Mouse (Mus musculus) ZHBTc4 (cell line): Measurements from ENCODE around the gene Tas2r144.

Experiments used
- DNase-seq: peaks from one replicate; pipeline ENCODE4 v3.0.0-alpha.2; 2011; ENCODE audit warnings: low read depth, low spot score

Tas2r144 gene

DNA sequence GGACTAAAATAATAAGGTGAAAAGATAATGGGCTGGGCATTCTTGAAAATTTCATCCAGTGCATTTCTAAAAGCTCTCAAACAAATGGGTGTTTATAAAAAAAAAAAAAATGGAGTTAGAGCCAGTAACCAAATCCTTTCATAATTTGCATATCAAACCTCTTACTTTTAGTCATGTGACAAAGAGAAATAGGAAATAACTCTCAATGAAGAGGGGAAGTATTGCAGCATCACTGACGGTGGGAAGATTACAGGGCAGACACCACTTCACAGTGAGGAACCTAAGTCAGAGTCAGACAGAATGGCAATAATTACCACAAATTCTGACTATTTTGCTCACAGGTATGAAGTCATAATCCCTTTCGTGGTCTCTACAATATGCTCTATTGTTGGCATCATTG is at the start of gene Tas2r144:
Tas2r144 (plus strand) TSS at position 301 of the 400 bp plus-strand sequence.
- no peak for DNase-seq

DNA sequence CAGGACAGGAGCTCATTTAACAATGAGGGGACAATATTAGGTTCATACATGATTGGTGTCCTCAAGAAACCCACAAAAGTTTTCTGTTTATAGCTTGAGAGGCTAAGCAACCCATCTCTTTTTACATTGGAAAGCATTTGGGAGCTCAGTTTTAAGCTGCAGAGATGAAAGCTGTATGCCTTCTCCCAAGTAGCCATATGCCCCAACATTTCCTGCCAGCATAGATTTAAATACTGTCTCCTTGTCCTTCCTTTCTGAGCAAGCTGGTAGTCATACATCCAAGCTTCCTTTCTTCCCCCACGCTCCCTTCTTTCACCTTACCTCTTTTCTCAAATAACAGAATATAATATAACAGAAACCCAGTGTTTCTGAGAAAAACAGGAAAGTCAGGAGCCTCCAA is 32.7 kb upstream of the Tas2r144 start:
- DNase-seq = no peak

DNA sequence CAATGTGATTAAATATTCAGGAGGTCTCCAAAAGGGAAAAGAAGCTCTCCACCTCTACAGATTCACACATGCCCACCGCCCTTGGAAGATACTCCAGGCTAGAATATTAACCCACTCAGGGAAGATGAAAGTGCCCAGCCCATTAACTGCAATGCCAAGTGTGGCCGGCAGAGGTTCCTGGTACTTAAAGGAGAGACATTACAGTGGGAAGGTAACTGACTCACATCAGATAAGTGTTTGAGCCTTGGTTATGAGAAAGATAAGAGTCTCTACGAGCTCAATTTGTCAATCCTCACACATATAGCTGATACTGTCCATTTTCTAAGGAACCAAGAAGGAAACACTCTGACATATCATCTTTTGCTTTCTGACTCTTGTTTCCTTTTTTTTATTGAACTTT is 28.9 kb upstream of the Tas2r144 start:
- peak; percentile 33 for DNase-seq

DNA sequence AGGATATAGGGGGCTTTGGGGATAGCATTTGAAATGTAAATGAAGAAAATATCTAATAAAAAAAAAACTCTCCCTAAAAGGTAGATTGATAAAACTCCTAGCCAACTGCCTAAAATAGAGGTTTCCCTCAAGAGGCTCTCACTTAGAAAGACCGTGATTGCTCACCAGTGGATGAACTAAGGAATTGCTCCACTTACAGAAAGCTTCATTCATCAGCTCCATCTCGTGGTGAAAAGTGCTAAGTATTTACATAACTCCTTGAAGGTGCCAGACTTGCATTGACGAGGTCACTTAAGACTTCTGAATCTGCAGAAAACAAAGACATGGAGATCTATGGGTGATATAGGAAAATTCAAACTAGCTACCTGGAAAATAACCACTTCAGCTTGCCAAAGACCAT is 17.4 kb upstream of the Tas2r144 start:
- DNase-seq = peak; percentile 9

DNA sequence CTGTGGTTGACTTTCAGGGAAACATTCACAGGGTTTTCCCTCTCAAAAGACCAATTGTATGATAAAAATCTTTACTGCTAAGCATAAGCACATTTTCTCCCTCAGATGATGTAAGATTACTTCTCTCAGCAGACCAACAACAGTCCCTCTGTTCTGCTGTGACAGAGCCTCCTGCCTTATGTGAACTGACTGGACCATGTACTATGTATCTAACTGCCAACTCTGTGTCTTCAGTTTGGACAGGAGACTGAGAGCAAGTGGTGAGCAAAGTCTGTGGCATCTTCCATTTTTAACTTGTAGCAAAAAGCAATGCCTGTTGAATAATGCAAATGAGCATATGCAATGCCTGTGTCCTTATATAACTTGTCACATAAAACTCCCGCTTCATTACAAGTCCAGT is 15.6 kb upstream of the Tas2r144 start:
- no peak for DNase-seq

DNA sequence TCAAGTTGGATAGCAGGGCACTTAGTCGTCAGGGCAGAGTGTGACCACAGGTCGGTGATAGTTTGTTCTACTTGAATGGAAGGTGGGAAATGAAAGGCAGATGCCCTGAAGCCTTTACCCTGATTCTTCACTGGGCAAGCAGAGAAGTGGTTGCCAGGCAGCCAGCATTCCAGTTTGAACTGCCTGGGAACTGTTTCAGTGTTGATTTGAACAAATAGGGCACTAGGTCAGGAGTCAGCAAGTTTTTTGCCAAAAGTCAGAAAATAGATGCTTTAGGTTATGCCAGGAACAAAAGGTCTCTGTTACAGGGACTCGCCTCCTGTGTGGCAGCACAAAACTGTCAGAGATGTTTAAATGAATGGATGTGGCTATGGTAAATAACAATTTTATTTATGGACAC is 7.2 kb downstream of the Tas2r144 start:
- no peak for DNase-seq

DNA sequence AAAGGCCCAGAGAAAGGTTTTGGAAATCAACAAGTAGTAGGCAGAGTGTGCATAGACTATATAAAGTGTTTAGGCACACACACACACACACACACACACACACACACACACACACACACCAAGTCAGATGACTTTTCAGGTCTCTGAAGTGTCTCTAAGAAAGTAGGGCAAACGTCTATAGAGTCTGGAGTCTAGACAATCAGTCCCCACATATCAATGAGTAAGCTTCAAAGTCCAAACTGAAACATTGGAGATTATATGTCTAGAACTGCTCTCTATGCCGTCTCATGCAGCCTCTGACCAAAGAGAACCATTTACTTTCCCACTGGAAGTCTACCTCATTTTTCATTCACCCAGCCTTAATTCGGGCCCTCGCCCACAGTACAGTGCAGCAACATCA is 9.9 kb downstream of the Tas2r144 start:
- no peak for DNase-seq

DNA sequence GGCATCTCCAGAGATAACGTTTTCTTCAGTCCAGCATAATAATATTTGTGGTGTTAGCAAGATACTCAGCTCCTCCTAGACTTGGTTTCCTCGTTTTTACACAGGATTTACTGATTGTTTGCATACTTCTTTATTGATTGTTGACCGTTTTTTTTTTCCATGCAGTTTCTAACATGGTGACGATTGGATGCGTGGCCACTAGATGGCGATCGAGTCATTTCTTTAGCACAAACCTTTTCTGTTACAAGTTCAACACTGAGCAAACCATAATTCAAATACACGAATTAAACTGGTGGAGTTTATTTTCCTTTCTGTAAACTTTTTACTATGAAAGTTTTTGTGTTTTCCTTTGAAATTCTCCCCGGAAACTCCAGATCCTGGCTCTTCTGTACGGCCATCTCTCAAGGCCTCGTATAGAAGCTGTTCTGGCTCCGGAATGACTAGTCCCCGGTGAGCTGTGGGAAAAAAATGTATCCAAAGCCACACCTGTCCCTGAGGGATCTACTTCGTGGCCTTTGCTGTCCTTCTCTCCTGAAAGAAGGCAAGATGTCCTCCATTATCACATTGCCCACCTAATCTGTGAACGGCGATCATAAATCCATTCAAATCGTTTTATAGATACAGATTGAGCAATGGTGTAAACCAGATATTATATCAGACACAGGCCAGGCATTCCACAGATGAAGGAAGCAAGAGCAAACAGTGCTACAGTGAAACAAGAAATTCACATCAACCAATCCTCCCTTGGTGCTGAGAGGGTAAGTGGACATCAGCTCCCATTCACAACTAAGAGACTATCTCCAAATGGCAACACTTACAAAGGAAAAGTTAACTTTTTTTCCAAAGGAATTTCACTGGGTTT is 12.3 kb downstream of the Tas2r144 start:
- peak; percentile 68 for DNase-seq

DNA sequence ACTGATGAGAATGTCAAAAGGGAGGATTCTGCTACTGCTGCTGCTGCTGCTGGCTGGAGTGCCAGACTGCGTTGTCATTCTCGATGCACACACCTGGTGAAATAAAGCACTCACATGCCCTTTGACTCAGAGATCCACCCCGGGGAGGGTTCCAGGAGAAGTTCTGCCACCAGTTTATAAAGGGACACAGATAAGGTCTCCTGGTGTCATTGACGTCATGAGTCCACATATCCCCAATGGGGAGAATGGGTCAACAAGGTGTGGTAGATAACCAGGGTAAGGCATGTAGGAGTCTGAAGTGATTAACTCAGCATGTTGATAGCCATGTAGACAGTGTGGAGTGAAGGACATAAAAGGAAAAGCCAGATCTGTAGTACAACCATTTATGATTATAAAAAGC is 14.5 kb downstream of the Tas2r144 start:
- DNase-seq = no peak

DNA sequence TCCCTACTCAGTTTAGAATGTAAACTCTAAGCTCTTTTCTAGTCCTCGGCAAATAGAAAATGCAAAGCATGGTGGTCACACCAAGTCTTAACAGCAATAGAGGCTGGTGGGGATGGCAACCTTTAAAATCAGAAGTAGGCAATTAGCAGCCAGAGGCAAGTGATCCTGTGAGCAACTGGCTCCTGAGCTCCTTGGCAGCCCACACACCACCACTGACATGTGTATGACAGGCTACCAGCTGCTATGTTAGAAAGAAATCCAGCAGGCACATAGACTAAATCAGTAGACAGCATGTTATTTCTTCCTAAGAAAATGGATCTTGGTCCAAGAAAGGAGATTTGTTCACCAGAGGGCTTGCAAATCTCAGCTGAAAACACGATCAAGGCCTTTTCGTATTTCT is 16.1 kb downstream of the Tas2r144 start:
- DNase-seq = no peak

DNA sequence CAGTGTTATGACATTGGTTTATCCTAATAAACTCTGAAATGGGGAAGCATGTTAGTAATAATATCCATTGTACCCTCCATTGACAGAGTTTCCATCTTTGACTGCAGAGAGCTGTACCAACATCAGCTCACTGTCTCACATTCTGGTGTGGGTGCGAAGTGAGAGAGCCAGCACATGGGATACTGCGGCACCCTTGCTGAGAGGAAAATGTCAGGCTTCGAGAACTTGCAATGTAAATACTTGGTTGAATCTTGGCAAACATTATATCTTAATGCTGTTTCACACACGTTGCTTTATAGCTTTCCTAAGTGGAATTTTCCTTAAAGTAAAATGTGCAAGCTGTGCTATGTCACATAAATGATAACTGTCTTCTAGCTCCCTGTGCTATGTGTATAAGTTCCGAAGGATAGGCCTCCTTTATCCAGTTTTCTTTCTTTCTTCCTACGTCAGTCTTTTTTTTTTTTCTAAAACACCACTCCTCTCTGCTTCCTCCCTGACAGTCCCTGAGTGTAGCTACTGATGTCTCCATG is 22.2 kb downstream of the Tas2r144 start:
- DNase-seq = no peak

DNA sequence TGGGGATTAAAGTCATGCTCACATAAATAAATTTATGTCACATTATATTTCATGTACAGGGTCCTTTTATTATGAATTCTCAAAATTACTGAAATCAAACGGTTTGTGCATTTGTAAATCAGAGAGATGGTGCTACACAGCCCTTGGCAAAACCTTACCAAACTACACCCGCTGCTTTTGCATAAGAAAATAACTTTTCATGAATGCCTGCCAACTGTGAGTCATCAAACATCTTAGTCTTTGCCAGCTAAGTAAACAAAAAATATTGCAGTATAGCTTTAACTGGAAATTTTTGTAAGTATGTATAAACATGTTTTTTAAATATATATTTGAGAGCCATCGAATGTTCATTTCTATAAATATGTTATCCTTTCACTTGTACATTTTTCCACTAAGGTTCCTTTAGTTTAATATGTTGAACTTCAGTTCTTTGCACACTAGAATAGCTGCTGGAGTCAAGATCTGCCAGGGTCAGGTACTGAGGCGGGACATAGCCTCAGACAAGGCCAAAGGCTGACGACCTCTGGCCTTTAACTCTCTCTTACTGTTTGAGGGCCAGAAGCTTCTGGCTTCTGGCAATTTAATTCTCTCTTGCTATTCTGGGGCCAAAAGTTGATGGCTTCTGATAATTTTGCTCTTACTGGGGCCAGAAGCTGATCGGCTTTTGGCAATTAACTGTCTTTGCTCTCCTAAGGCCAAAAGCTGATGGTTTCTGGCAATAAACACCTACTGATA is 26.4 kb downstream of the Tas2r144 start:
- no peak for DNase-seq

DNA sequence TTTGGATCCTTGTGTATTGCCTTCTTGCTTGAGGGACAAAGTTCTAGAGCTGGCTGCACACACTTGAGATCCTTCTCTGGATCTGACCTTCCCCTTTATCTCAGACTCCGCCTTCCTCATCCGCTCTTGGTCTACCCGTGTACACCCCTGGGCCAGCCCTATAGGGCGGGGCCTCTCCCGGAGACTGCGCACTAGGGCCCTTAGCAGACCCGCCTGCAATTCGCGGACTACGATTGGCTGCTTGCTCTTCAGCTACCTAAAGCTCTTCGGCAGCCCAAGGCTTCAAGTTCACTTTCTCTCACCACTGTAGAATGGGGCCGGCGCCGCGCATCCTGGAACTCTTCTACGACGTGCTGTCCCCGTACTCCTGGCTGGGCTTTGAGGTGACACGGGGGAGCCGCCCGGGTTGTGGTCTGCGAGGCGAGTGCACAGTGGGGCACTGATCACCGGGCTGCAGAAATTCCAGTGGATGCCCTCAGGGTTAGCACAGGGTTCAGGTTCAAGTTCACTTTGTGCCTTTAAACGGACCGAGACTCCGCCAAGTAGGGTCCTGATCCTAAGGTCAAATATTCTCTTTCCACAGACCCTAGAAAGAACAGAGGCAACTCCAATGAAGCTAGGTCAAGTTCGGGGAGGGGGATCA is 30.7 kb downstream of the Tas2r144 start, which contains the start of gene Gstk1:
Gstk1 (plus strand) TSS at position 225 of the 643 bp plus-strand sequence.
- DNase-seq = peak; percentile 94

DNA sequence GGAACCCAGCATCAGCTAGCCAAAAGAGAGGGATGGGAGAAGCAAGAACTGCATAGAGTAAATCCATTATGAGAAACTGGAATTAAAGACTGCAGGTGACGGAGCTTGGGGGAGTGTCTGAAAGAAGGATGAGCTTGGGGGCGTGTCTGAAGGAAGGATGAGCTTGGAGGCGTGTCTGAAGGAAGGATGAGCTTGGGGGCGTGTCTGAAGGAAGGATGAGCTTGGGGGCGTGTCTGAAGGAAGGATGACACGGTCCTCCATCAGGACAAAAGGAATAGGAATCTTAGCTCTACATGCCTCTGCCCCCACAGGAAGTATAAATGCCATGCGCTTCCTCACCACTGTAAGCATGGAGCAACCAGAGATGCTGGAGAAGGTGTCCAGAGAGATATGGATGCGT is 32.0 kb downstream of the Tas2r144 start:
- DNase-seq = peak; percentile 50

DNA sequence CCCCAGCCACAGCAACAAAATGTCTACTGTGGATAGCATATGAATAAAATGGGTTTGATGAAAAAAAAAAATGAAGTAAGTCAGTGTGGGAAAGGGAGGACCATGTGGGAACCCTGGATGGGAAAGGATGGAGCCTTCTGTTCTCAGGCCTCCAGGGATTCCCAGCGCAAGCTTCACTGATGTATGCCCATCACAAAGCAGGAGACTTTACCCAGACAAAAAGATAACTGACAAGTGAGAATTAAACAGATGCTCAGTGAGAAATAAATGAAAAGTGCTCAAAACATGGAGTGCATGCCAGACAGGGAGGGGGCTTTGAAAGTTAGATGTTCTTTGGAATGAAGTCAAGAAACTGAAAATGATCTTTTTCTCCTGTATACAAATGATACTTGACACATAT is 32.9 kb downstream of the Tas2r144 start:
- no peak for DNase-seq

DNA sequence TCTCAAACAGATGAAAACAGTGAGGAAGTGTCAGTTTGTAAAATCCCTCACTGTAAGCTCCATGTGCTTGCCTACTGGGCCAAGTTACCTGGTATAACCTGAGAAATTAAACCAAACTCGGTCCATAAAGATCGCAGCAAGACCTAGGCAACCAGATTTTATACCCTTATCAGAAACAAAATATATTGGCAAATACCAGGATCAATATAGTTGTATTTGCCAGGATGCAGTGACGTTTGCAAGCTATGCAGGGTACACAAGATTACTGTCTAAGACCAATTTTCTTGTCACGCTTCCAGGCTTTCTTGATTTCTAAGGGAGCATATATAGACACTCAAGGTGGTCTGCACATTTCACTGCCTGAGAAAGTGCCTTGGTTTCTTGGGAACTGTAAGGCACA is 36.7 kb downstream of the Tas2r144 start:
- DNase-seq = no peak

DNA sequence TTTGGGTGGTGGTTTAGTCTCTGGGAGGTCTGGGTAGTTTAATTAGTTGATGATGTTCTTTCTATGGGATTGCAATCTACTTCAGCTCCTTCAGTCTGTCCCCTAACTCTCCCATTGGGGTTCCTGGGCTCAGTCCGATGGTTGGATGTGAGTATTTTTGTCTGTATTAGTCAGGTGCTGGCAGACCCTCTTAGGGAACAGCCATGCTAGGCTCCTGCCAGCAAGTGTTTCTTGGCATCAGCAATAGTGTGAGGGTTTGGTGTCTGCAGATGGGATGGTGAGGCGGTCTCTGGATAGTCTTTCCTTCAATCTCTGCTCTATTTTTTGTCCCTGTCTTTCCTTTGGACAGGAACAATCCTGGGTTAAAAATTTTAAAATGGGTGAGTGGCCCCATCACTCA is 38.0 kb downstream of the Tas2r144 start:
- no peak for DNase-seq

DNA sequence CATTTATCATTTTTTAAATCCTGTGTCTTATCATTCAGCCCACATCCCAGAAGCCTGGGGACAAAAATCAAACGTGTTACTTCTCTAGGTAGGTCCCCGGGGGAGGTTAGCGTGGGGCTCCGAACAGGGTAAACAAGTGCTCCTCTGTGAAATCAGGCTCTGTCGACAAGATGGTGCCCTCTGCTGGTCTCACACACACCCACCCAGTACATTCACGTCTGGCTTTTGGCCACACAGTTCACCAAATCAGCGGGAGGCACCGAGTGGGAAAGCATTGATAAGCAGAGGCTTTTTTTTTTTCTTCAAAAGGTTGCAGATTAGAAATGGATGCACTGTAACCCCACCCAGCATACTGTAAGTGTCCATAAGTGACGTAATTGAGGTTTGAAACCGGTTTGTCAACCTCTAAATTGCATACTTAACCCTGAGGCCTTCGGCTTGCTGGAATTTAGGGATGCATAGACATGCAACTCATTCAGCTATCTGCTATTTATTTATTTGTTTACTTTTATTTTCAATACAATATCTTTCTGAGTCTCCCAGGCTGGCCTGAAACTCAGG is 42.3 kb downstream of the Tas2r144 start:
- DNase-seq = peak; percentile 70

DNA sequence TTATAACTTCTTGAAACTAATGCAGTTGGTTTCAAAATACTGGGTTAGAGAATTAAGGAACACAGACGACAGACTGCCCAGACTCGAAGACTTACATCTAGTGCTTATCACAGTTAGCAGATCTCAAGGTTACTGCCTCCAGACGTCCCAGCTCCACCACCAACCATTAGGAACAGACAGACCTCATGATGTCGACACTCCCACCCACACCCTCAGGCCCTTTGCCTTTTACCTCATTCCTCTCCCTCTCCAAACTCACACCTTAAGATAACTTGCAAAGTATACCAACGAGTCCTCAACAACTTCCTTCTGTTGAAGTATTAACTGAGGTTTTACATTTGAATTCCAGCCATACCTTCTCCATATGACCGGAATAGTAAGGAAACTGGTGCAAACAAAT is 45.3 kb downstream of the Tas2r144 start:
- DNase-seq = no peak

DNA sequence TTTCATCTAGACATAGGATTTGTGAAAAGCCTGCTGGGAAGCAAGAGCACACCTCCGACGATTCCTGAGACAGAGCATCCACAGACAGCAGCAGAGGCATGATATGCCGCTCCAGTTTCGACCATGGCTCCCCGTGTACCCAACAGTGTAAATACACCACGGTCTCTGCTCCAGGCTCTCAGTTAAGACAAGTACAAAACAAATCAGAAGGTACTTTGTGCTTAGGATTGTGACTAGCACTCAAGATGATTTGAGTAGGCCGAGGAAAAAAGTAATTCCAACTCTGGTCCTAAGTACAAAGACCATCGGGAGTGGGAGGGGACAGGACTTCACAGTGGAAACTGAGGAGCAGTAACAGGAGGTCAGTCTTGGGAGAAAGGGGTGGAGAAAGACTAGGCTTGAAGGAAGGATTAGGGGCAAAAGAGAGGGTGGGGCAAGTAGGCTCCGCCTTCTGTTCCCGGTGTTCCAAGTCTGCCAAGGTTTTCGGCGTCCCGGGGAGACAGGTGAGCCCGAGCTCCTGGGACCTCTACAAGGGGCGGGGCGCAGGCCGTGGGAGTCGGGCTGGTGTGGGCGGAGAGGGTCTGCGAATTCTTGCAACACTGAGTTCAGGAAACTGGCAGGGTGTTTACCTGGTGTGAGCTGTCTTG is 46.5 kb downstream of the Tas2r144 start, which contains the start of gene Tmem139:
Tmem139 (plus strand) TSS at position 447 of the 647 bp plus-strand sequence.
- DNase-seq = peak; percentile 62

DNA sequence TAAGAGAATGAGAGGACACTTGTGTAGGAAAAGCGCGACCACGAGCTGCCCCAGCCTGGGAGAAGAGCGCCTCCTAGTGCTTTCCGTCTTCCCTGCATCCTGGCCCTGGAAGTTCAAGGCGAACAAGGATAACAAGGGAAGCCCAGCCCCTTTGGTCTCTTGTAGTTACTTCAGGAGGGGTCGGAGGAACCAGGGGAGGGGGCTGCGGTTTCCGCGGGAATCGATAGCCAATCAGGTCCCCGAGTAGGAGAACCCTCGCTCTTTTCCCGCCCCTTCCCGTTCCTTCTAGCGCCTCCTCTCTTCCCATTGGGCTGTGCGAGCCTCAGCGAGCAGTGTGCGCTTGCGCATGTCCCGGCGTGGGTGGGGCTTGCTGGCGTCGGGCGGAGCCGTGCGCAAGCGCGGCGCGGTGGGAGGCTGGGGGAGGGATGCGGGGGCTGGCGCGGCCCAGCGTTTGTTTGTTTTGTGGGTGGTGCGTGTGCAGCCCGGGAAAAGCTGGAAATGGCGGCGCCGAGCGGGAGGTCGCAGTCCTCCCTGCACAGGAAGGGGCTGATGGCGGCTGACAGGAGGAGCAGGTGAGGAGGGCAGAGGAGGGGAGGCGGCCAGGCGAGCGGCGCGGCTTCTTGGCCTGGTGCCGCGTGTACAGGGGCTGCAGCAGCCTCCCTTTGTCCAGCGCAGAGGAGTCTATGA is 49.6 kb downstream of the Tas2r144 start, which contains the start of gene Casp2:
Casp2 (plus strand) TSS at position 360 of the 687 bp plus-strand sequence.
- DNase-seq = peak; percentile 99
